Mouse (Mus musculus): ENCODE results near the gene Rnf121. TPM values are rescaled to one million over a fixed set of nuclear protein-coding genes. Genes with fewer than 3 reads are reported as not detected.
A peak's percentile ranks its signal among the peaks of the same experiment; 100 is the strongest.

The Rnf121 gene
- polyA plus RNA-seq, 1 experiment from 2014 or later, result 33.9 TPM

GRCm38 (mm10) chr7:102102696-102103095, 37.4 kb upstream of the Rnf121 start:
- Histone ChIP-seq H3K9me3 (replicated peaks; ENCODE audit: control insufficient read depth, low read length) (no peaks in the 10 kb centered on the region), H3K27ac (ENCODE audit: low read depth, low read length) (no peak overlapping the region), H3K4me2 (ENCODE audit: low read length) (no peak overlapping the region), H3K4me3 (ENCODE audit: low read depth, low read length) (no peak overlapping the region), H3K27me3 (replicated peaks; ENCODE audit: control insufficient read depth, insufficient read depth, low read length) (no peaks in the 10 kb centered on the region), H3K36me3 (ENCODE audit: control insufficient read depth, insufficient read depth, low read length) (no peaks in the 10 kb centered on the region), H3K4me1 (ENCODE audit: control insufficient read depth, insufficient read depth, low read length) (peaks cover 7% of the 10 kb centered on the region; the same call in 1 of the 2 replicates), H3K9ac (ENCODE audit: low read length) (no peak overlapping the region)
- ATAC-seq (no peak), DNase-seq (ENCODE audit: low spot score) (no peak)
- WGBS, result 43% methylated on average over 6 of the region's 6 CpGs

GRCm38 (mm10) chr7:102102241-102102640, 37.0 kb upstream of the Rnf121 start:
- ATAC-seq (no peak), DNase-seq (ENCODE audit: low spot score) (no peak)

GRCm38 (mm10) chr7:102101487-102101886, 36.2 kb upstream of the Rnf121 start, which contains the start of gene Art1:
Art1 (plus strand) TSS chr7:102101743.
- no peaks in the 10 kb centered on the region for H3K27me3 ChIP-seq (replicated peaks; ENCODE audit: control insufficient read depth, insufficient read depth, low read length)
- ATAC-seq, result no peak

More at GRCm38 (mm10) chr7:102102241-102102640, 37.0 kb upstream of the Rnf121 start:
- peaks cover 7% of the 10 kb centered on the region; the same call in 1 of the 2 replicates for H3K4me1 ChIP-seq (ENCODE audit: control insufficient read depth, insufficient read depth, low read length)
- 48% methylated on average over 8 of the region's 8 CpGs for WGBS
- H3K4me2 ChIP-seq (ENCODE audit: low read length), result no peak overlapping the region
- no peak overlapping the region for H3K4me3 ChIP-seq (ENCODE audit: low read depth, low read length)
- no peak overlapping the region for H3K27ac ChIP-seq (ENCODE audit: low read depth, low read length)
- no peak overlapping the region for H3K9ac ChIP-seq (ENCODE audit: low read length)
- no peaks in the 10 kb centered on the region for H3K36me3 ChIP-seq (ENCODE audit: control insufficient read depth, insufficient read depth, low read length)
- H3K9me3 ChIP-seq (replicated peaks; ENCODE audit: control insufficient read depth, low read length), result no peaks in the 10 kb centered on the region
- H3K27me3 ChIP-seq (replicated peaks; ENCODE audit: control insufficient read depth, insufficient read depth, low read length), result no peaks in the 10 kb centered on the region

GRCm38 (mm10) chr7:102100868-102101267, 35.6 kb upstream of the Rnf121 start:
- Histone ChIP-seq H3K9me3 (replicated peaks; ENCODE audit: control insufficient read depth, low read length) (no peaks in the 10 kb centered on the region), H3K27ac (ENCODE audit: low read depth, low read length) (no peak overlapping the region), H3K36me3 (ENCODE audit: control insufficient read depth, insufficient read depth, low read length) (no peaks in the 10 kb centered on the region), H3K4me2 (ENCODE audit: low read length) (no peak overlapping the region), H3K4me1 (ENCODE audit: control insufficient read depth, insufficient read depth, low read length) (peaks cover 7% of the 10 kb centered on the region; the same call in 1 of the 2 replicates), H3K4me3 (ENCODE audit: low read depth, low read length) (no peak overlapping the region), H3K27me3 (replicated peaks; ENCODE audit: control insufficient read depth, insufficient read depth, low read length) (no peaks in the 10 kb centered on the region), H3K9ac (ENCODE audit: low read length) (no peak overlapping the region)
- no peak for DNase-seq (ENCODE audit: low spot score)
- no peak for ATAC-seq
- 71% methylated on average over 5 of the region's 5 CpGs for WGBS

More at GRCm38 (mm10) chr7:102101487-102101886, 36.2 kb upstream of the Rnf121 start, which contains the start of gene Art1:
- WGBS, result 52% methylated on average over 5 of the region's 5 CpGs
- Histone ChIP-seq H3K27ac (ENCODE audit: low read depth, low read length) (no peak within 1 kb of the TSS), H3K36me3 (ENCODE audit: control insufficient read depth, insufficient read depth, low read length) (no peaks in the 10 kb centered on the region), H3K9me3 (replicated peaks; ENCODE audit: control insufficient read depth, low read length) (no peaks in the 10 kb centered on the region), H3K4me3 (ENCODE audit: low read depth, low read length) (no peak within 1 kb of the TSS), H3K9ac (ENCODE audit: low read length) (no peak within 1 kb of the TSS), H3K4me2 (ENCODE audit: low read length) (no peak within 1 kb of the TSS), H3K4me1 (ENCODE audit: control insufficient read depth, insufficient read depth, low read length) (peaks cover 7% of the 10 kb centered on the region; the same call in 1 of the 2 replicates)
- no peak for DNase-seq (ENCODE audit: low spot score)

- H3K9ac ChIP-seq (ENCODE audit: low read length), result peak overlapping the region; percentile 17; the same call in 1 of the 2 replicates
- 0 out of 2 replicates have a peak overlapping the region, but pooled peaks have one; percentile 2 for H3K4me3 ChIP-seq (ENCODE audit: low read depth, low read length)
- H3K27me3 ChIP-seq (replicated peaks; ENCODE audit: control insufficient read depth, insufficient read depth, low read length), result no peaks in the 10 kb centered on the region
- ATAC-seq (peak; percentile 71), DNase-seq (ENCODE audit: low spot score) (peak; percentile 63)
- H3K9me3 ChIP-seq (replicated peaks; ENCODE audit: control insufficient read depth, low read length), result no peaks in the 10 kb centered on the region
- peaks cover 7% of the 10 kb centered on the region; the same call in 1 of the 2 replicates for H3K4me1 ChIP-seq (ENCODE audit: control insufficient read depth, insufficient read depth, low read length)
- H3K27ac ChIP-seq (ENCODE audit: low read depth, low read length), result no peak overlapping the region
- 3% methylated on average over 30 of the region's 30 CpGs for WGBS
- H3K4me2 ChIP-seq (ENCODE audit: low read length), result peak overlapping the region; percentile 52
- H3K36me3 ChIP-seq (ENCODE audit: control insufficient read depth, insufficient read depth, low read length), result no peaks in the 10 kb centered on the region
Measured at GRCm38 (mm10) chr7:102099760-102100661, 34.7 kb upstream of the Rnf121 start.

GRCm38 (mm10) chr7:102087336-102087735, 22.1 kb upstream of the Rnf121 start:
- no peak for DNase-seq (ENCODE audit: low spot score)
- Histone ChIP-seq H3K36me3 (ENCODE audit: control insufficient read depth, insufficient read depth, low read length) (peaks cover 39% of the 10 kb centered on the region), H3K4me3 (ENCODE audit: low read depth, low read length) (no peak overlapping the region), H3K4me2 (ENCODE audit: low read length) (no peak overlapping the region), H3K9me3 (replicated peaks; ENCODE audit: control insufficient read depth, low read length) (no peaks in the 10 kb centered on the region), H3K4me1 (ENCODE audit: control insufficient read depth, insufficient read depth, low read length) (no peaks in the 10 kb centered on the region), H3K27ac (ENCODE audit: low read depth, low read length) (no peak overlapping the region), H3K27me3 (replicated peaks; ENCODE audit: control insufficient read depth, insufficient read depth, low read length) (no peaks in the 10 kb centered on the region), H3K9ac (ENCODE audit: low read length) (no peak overlapping the region)
- ATAC-seq, result no peak
- 92% methylated on average over 4 of the region's 4 CpGs for WGBS

GRCm38 (mm10) chr7:102084041-102084696, 18.9 kb upstream of the Rnf121 start:
- Histone ChIP-seq H3K4me3 (ENCODE audit: low read depth, low read length) (no peak overlapping the region), H3K36me3 (ENCODE audit: control insufficient read depth, insufficient read depth, low read length) (peaks cover 64% of the 10 kb centered on the region), H3K27ac (ENCODE audit: low read depth, low read length) (no peak overlapping the region), H3K9me3 (replicated peaks; ENCODE audit: control insufficient read depth, low read length) (no peaks in the 10 kb centered on the region), H3K9ac (ENCODE audit: low read length) (no peak overlapping the region), H3K27me3 (replicated peaks; ENCODE audit: control insufficient read depth, insufficient read depth, low read length) (no peaks in the 10 kb centered on the region), H3K4me1 (ENCODE audit: control insufficient read depth, insufficient read depth, low read length) (no peaks in the 10 kb centered on the region), H3K4me2 (ENCODE audit: low read length) (no peak overlapping the region)
- ATAC-seq (no peak), DNase-seq (ENCODE audit: low spot score) (no peak)
- 91% methylated on average over 26 of the region's 26 CpGs for WGBS

GRCm38 (mm10) chr7:102082816-102083215, 17.5 kb upstream of the Rnf121 start, which contains the start of gene Trpc2:
Trpc2 (plus strand) TSS chr7:102083116.
- no peak within 1 kb of the TSS for H3K9ac ChIP-seq (ENCODE audit: low read length)
- H3K36me3 ChIP-seq (ENCODE audit: control insufficient read depth, insufficient read depth, low read length), result peaks cover 68% of the 10 kb centered on the region
- no peaks in the 10 kb centered on the region for H3K27me3 ChIP-seq (replicated peaks; ENCODE audit: control insufficient read depth, insufficient read depth, low read length)
- no peak within 1 kb of the TSS for H3K4me3 ChIP-seq (ENCODE audit: low read depth, low read length)
- no peak for DNase-seq (ENCODE audit: low spot score)
- 91% methylated on average over 5 of the region's 5 CpGs for WGBS
- ATAC-seq, result no peak
- H3K4me2 ChIP-seq (ENCODE audit: low read length), result no peak within 1 kb of the TSS
- H3K4me1 ChIP-seq (ENCODE audit: control insufficient read depth, insufficient read depth, low read length), result no peaks in the 10 kb centered on the region
- no peak within 1 kb of the TSS for H3K27ac ChIP-seq (ENCODE audit: low read depth, low read length)
- H3K9me3 ChIP-seq (replicated peaks; ENCODE audit: control insufficient read depth, low read length), result no peaks in the 10 kb centered on the region

Measured in forebrain, embryonic 14.5 days (tissue).